Mouse (Mus musculus) CD8-positive naive resting alpha-beta T cell, adult 2 months (primary cell): ENCODE measurements around the gene Tmem119.

ENCODE experiments used
- DNase-seq, 2 experiments: peaks; one replicate each; pipeline ENCODE4 v3.0.0; 2022; ENCODE audit warnings: low read depth in 2 of 2, low spot score in 2 of 2

Tmem119 gene

DNA sequence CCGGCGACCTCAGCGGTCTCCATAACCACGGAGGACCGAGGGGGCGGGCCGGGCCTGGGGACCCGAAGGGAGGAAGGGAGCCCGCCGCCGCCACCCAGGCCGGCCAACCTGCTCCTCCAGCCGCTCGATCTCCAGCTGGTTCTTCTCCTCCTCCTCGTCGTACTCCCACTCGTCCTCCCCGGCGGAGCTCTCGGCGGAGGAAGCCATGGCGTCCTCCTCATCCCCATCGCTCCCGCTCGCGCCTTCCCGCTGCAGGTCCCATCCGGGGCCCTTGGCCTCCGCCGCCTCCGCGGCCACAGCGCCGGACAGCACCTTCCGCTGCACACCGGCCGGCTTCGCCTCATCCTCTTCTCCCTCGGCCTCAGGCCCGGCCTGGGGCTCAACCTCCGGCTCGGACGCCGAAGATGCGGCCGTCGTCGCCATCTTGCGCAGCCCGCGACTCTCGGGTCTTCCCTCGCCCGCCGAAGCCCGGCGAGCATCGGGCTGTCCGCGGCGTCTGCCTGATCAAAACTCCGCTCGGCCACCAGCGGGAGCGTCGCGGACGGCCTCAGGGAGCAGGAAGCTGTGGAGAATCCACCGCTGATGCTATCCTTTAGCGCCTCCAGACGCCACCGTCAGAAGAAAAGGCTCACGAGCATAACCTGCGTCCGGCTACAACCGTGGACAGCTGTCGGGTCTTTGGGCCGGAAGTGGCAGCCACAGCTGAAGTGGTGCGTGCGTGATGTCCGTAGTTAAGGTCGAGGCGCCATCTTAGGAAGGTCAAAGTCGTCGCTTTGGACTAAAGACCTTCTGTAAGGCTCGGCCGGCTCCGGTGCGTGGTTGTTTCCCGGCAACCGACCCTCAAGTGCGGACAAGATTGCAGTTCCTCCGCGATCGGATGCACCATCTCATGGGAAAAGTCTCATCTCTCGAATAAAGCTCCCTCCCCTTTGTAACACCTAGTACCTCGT, 28.8 kb downstream of the Tmem119 start:
- DNase-seq = peak; percentile 85

DNA sequence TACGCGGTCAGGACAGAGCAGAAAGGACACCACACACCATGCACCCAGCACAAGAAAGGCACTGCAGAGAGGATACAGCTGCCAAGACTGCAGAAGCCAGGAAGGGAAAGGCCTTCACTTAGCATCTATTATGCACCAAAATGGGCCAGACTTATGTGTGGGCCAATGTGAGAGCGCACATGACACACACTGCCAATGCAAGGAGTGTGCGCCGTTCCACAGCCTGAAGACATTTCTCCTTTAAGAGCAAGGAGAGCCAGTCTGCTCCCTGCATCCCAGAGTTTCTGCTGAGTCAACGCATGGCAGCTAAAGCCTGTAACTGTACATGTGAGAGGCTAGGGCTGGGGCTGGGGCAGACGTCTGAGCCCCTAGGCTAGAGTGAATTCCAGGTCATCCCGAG, 31.5 kb downstream of the Tmem119 start:
- no peak for DNase-seq

DNA sequence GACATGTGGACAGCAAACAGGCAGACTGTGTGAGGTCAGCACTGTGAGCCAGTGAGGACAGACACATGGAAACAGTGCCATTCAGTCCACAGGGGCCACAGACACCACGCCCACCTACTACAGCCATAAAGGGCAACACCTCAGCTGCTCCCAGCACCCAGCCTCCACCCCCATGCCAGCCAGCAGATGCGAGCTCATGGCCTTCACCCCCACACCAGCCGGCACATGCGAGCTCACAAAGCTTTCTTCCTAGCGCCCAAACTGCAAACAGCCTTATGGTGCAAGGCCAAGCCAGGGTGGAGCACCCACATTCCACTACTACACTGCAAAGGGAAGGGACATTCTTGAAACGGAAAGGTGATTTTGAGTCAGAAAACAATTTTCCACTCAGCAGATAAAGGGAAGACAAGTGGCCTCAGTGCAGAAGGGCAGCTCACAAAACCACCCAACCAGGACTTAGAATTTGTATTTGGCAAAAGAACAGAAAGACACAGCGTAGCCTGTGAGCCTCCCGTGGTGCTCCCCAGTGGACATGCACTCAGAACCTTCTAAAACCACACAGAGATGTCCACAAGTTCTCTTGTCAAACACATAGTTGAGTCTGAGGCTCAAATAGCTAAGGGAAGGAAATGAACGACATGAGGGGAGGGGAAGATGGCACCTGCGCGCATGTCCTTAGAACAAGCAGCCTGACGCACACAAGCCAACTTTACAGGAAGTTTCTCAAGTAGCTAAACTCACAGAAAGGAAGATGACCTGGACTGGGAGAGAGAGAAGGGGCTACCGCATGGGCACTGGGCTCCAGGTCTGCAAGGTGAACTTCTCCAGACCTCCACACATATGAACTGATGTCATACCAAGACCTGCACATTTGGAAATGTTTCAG, 34.4 kb downstream of the Tmem119 start:
- no peak for DNase-seq

DNA sequence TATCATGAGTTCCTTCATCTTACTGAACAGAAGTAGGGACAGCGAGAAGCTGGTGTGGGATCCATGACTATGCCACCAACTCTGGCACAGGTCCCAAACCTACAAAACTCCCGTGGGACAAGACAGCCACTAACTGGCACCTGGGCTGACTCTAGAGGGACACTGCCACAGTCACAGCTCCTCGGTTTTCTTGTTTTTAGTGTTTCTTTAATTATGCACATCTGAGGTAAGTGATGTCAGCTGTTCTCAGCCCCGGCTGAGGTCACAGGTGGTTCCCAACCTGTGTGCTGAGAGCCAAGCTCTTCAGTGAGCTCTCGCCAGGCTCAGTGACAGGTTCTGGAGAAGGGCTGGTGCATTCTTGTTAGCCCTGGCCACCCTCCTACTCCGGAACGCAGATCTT, 35.9 kb downstream of the Tmem119 start:
- no peak for DNase-seq

DNA sequence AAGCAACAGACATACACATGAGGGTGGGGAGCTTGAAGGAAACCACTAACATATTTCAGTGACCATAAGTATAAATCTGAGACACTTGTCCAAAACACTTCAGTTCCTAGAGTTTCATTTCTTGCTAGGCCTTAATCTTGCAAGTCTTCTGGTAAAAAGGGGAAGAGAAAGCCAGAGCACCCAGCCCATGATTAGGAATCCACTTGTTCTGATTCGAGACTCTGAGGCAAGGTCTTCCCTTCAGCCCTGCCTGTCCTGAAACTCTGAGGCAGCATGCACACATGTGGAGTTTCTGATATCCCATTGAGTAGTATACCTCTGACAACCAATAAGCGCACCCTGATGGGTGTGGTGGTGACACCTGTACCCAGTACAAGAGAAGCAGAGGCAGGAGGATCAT, 38.7 kb downstream of the Tmem119 start:
- no peak for DNase-seq

DNA sequence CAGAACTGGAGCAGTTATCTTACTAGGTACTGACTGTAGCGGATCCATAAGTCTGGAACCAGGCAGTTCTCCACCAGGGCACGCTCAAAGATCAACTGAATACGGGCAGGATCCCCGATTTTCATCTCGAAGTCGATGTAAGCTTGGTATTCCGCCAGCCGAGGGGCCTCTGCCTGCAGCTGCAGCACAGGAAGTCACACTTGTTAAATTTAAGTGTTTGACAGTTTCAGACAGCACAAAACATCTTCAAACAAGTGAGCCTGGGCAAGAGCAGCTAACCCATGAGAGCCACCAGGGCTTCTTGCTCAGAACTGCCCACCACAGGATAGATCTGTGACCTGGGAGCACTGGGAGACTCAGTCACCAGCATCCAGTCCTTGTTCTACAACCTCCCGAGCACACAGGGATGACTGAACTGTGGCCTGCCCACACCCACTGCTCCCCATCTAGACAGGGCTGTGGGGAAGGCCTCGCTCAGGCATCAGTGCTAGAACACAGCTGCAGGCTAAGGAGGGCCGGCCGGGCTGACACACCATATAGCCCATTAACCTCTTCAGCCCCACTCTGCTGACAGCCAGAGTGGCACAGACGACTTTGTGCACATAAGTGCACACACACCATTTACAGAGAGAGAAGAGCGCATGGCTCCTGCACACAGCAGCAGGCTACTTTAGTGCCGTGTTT, 44.8 kb downstream of the Tmem119 start:
- DNase-seq = no peak

DNA sequence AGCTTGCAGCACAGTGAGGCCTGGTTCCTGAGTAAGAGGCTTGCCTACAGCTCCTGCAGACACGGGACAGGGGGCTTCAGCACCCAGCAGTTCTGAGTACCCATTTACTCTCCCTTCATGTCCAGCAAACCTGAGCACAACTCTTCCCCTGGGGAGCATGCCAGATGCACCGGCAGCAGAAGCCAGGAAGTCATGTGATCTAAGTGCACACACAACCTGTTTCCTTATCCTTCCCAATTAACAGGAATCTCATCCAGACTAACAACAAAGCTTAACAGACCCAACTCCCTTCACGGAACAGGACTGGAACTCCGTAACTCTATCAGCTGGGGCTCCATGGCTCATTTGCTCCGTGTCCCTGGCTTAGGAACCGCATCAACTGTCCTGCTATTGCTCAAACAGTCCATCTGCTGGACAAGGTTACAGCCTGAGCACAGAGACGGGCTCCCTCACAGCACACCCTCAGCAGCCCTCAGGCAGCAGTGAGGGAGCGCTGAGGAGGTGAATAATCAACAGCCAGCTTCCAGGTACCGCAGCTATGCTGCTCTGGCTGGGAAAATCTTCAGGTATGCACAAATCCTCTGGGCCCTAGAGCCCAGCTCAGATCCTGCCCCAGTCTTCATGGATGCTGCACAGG, 48.7 kb downstream of the Tmem119 start:
- no peak for DNase-seq

DNA sequence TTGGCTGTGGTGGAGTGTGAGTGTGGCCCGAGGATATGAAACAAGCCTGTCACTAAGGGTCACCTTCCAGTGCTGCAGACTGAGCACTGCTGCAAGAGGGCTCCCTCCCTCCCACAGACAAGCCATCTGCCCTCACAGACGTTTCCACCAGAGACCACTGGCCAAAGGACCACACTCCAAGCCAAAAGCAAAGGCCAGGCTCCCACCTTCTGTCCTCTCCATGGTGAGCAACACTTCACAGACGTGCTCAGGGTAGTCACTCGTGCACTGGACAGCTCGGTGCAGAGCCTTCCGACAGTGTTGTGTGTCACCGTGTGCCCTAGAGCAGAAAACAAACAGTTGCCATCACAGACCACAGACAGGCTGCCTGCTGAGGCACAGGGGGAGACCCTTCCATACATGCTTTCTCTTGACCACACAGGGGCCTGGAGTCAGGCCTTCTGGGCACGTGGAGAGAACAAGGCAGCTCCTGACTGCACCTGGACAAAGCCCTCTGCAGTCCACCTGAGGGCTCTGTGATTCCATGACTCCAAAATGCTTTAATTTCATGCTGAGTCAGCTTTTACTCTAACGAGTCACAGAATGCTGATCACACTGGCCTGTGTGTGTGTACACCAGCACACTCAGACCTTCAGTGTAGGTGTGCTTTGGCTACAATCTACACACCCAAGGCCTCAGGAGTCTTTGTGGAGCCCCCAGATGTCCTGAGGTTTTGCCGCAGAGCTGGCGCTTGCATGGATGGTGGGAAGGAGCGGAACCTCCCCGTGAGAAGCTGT, 51.6 kb downstream of the Tmem119 start:
- no peak for DNase-seq

DNA sequence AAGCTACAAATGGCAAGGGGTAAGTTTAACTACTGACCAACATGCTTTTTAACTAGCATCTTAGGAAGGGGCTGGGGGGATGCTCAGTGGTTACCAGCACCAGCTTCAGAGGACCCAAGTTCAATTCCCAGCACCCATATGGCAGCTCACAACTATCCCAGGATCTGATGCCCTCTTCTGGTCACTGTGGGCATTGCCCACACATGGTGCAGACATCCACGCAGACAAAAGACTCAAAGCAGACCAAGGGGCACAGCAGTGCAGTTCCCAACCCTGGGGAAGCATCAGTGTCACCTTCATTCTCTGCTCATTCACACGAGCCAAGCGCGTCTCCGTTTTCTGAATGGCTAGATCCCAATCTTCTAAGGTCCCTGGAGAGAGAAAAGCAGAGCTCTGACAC, 52.7 kb downstream of the Tmem119 start:
- DNase-seq = no peak
